Mouse (Mus musculus): ENCODE measurements around the gene Tbr1. TPM values are rescaled to one million over a fixed set of nuclear protein-coding genes. Genes with fewer than 3 reads are reported as not detected.

The Tbr1 gene
- polyA plus RNA-seq, 1 experiment from 2014 or later: 0.38 TPM

Small RNA genes within 50 kb of the gene (microRNA-seq; reads per million reads assigned to microRNA genes)
- gene Gm22403 (ENCODE audit: borderline number of aligned reads): not detected

Other genes with a start within 250 kb of the Tbr1 start
- gene Tank, start 224.3 kb upstream of the Tbr1 start, polyA plus RNA-seq (2014; fragmentation: Nextera tagmentation; extraction: Ambion mirVana): 35.1 and 37.3 TPM in 2 replicates
- 167 and 175 TPM in 2 replicates for gene Psmd14, start 91.2 kb upstream of the Tbr1 start, polyA plus RNA-seq (2014; fragmentation: Nextera tagmentation; extraction: Ambion mirVana)
- gene Slc4a10, start 243.5 kb downstream of the Tbr1 start, polyA plus RNA-seq (2014; fragmentation: Nextera tagmentation; extraction: Ambion mirVana): 0.63 and 1.7 TPM in 2 replicates